Mouse (Mus musculus): ENCODE measurements around the gene Pou6f1.

Gene Pou6f1

GRCm38 (mm10) chr15:100616221-100616620 lies 16.4 kb upstream of the Pou6f1 start:
- no peak for DNase-seq

GRCm38 (mm10) chr15:100615825-100616220 lies 16.0 kb upstream of the Pou6f1 start:
- peak; percentile 89 for DNase-seq

- peak; percentile 99 to 100 for DNase-seq
Observed at GRCm38 (mm10) chr15:100614996-100615824, 15.4 kb upstream of the Pou6f1 start, which contains the start of gene Dazap2. Gene Dazap2, plus strand, starts transcription at chr15:100615349.

- DNase-seq = no peak
Observed at GRCm38 (mm10) chr15:100614218-100614995, 14.6 kb upstream of the Pou6f1 start.

DNA sequence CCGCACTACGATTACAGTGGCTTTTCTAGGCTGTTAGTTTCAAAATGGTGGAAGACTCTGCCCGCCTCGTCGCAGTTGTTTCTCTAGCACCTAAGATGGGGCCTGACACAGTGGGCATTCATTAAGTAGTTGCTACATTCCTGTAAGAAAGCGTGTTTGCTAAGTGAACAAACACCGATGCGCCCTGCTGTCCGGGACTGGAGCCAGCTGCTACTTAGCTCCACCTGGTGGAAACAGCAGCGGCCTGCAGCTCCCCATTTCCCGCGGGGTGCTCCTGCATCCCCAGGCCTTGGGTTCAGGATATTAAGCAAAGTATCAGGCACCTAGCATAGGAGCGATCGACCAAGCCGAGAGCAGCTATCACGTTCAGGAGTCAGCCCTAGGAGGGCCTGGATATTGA lies 13.8 kb upstream of the Pou6f1 start:
- DNase-seq = peak; percentile 74 to 76

DNA sequence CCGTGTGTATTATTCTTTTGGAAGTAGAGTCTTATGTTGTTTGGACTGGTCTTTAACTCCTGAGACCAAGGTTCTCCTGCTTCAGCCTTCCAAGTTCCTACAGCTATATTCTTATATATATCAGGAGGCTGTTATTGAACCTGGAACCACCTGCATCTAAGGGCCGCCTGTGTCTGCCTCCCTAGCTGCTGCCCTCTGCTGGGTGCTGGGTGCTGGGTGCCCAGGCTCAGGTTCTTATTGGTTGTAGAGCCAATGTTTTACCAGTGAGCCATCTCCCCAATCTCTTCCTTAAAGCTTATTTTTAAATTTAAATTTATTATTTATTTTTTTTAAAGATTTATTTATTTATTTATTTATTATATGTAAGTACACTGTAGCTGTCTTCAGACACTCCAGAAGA lies 12.6 kb upstream of the Pou6f1 start:
- peak; percentile 64 to 65 for DNase-seq

DNA sequence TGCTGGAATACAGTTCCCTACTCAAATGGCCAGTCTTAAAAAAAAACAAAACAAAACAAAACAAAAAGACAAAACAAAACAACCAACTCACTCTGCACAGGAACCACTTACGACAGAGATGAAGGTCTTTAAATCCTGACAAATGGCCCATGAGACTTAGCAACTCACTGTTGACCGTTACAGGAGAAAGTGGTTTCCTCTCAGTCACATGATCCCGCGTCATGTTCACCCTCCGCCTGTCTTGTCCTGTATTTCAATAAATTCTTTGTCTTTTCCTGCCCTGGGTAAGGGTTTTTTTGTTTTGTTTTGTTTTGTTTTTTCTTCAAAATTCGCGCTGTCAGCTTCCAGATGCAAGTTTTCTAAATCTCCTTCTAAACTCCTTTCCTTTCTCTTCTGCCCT lies 12.2 kb upstream of the Pou6f1 start:
- no peak for DNase-seq

DNA sequence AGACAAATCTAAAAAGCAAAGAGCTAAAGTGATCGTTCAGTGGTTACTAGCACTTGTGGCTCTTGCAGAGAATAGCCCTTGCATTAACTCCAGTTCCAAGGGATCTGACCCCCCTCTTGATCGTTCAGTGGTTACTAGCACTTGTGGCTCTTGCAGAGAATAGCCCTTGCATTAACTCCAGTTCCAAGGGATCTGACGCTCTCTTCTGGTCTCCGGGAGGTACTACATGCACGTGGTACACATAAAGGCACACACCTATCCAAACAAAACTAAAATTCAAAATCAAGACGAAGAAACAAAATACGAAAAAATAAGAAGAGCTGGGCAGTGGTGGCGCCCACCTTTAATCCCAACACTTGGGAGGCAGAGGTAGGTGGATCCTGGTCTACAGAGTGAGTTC lies 6.9 kb upstream of the Pou6f1 start:
- DNase-seq = peak in 1 of 2 experiments; percentile 16

GRCm38 (mm10) chr15:100601669-100602068 lies 1.9 kb upstream of the Pou6f1 start:
- no peak for DNase-seq

DNA sequence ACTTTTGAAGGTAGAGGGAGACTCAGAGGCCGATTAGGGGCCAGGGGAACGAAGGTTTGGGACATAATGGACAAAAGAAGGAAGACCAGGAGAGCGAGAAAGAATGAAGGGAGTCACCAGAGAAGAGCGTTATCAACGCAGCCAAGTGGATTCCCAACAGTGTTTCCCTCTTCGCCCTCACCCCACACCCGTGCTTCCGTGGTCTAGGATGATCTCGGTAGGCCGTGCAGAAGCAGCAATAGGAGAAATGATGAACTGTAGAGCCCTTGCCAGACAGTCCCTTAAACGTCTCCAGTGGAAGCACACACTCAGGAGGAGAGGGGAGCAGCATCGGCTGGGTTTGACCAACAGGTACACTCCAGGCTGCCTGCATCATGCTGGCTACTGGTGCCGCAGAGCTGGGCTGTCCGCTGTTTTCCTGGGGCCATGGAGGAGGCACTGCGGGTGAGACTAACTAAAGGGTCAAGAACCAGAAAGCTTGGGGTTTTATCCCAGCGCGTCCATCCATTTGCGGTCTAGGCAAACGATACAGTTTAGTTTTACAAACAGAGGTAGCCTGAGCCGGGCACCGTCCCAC lies 1.0 kb upstream of the Pou6f1 start:
- no peak for DNase-seq

- peak; percentile 87 to 89 for DNase-seq
Observed at GRCm38 (mm10) chr15:100600047-100600695, 387 bp upstream of the Pou6f1 start.

GRCm38 (mm10) chr15:100598883-100599275 lies 905 bp downstream of the Pou6f1 start:
- peak; percentile 40 to 53 for DNase-seq

DNA sequence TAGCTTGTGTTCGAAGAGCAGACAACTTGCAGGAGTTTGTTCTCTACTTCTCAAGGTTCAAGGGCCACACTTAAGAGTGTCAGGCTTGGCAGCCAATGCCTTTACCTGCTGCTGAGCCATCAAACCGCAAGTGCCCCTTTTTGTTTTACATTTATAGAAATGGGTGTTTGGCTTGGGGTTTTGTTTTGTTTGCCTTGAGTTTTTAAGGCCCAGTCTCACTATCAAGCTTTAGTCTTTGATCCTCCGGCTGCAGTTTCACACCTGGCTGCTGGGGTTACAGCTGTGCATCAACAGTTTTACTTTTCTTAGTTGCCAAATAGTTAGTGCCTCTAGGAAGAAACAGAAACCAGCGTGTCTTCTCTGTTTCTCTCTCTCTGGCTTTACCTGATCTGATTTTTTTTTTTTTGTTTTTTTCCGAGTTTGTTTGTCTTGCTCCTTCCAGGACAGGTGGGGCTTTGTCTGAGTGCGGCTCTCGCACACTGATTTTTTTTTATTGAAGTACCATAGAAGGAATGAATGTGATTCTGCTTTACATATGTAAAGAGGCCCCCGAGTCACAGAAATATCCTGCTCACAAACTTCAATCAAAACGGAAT lies 1.4 kb downstream of the Pou6f1 start:
- peak; percentile 42 to 57 for DNase-seq

GRCm38 (mm10) chr15:100592817-100593216 lies 7.0 kb downstream of the Pou6f1 start:
- DNase-seq = no peak

DNA sequence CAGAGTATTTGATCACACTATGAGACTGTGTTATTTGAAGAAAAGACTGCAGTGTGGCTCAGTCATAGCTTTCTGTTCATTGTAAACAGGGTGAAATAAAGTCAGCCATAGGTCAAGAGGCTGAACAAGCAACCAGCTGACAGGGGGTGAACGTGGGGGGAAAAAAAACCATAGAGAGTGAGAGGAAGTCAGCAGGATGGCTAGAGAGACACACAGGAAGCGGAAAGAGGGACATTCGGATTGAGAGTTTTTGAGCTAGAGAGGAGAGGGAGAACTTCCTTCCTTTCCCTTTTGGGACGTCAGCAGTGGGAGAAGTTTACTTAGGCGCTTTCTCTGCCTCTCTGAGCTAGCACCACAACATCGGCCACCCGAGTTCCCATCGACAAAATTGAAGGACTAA lies 9.3 kb downstream of the Pou6f1 start:
- no peak for DNase-seq

GRCm38 (mm10) chr15:100588297-100588696 lies 11.5 kb downstream of the Pou6f1 start:
- DNase-seq = no peak

DNA sequence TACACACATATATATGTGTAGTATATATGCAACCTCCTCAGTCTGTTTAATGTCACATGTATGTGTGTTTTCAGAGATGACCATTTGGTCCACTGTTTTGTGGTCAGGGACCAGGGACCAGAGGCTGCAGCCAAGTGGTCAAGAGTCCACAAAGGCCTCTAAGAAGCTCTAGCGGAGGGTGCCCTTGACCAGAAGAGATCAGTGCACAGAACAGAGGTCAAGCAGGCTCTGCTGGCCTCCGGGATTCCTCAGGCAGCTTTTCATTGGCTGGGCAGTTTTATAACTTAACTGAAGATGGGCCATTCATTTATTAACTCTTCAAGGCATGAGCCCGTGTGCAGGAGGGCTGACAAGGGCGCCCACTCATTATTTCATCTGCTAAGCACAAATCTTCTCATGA lies 12.6 kb downstream of the Pou6f1 start:
- DNase-seq = no peak

DNA sequence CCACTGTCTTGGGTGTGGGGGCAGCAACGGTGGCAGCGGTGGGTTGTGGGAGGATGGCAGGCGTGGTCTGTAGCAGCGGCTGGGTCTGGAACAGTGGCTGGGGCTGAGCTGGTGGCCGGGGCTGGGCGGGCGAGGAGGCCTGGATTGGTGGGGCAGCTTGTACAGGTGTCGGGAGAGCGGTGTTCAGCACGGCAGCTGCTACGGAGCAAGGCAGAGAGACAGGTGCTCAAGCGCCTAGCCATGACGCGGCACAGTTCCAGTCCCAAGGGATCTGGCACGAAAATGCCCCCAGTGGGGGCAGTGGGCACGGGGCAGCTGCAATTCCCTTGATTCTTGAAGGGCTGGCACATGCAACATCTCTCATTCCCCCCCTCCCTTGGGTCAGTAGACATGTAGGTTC lies 13.9 kb downstream of the Pou6f1 start:
- no peak for DNase-seq

GRCm38 (mm10) chr15:100580108-100580507 lies 19.7 kb downstream of the Pou6f1 start:
- no peak for DNase-seq

DNA sequence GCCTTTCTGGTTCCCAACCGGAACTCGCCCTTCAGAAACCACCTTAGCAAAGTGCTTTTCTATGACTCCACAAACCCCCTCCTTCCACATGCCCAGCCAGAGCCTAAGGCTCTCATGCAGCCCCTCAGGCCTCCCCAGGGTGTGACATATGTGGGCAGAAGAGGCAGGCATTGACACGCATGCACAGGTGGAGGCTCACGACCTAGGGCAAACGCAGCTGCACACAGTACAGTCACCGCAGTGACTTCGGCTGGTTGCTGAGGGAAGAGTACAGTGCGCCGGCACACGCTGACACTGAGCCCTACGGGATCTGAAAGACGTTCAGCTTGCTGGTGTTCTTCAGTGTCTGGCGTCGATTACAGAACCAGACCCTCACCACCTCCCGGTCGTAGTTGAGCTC lies 21.8 kb downstream of the Pou6f1 start:
- DNase-seq = no peak

GRCm38 (mm10) chr15:100576810-100577209 lies 23.0 kb downstream of the Pou6f1 start:
- no peak for DNase-seq

- DNase-seq = no peak
Observed at GRCm38 (mm10) chr15:100576392-100576791, 23.4 kb downstream of the Pou6f1 start.

DNA sequence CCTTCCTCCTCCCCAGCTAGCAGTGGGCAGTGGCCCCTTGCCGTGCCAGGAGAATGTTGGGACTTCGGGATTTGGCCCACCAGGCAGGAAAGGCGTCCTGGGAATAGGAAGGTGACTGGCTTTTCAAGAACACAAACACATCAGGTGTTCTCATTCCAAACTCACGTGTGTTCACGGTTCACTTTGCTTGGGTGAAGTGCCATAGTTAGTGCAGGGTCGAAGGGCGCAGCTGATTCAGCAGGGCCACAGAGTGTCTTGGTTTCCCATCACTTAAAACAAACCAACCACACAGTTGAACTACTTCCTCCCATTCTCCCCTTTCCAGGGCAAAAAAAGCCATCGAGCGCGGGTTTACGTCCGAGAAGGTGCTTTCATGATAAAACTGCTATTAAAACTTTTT lies 24.4 kb downstream of the Pou6f1 start:
- DNase-seq = no peak

Measured in thymus, postnatal 36 days (tissue).